Mouse (Mus musculus) cerebellum, adult 11 months (tissue): ENCODE results near the gene Uap1.
A peak's percentile ranks its signal among the peaks of the same experiment; 100 is the strongest.

Experiments
- DNase-seq: peaks from one replicate; pipeline ENCODE4 v3.0.0; 2022

Gene Uap1

DNA sequence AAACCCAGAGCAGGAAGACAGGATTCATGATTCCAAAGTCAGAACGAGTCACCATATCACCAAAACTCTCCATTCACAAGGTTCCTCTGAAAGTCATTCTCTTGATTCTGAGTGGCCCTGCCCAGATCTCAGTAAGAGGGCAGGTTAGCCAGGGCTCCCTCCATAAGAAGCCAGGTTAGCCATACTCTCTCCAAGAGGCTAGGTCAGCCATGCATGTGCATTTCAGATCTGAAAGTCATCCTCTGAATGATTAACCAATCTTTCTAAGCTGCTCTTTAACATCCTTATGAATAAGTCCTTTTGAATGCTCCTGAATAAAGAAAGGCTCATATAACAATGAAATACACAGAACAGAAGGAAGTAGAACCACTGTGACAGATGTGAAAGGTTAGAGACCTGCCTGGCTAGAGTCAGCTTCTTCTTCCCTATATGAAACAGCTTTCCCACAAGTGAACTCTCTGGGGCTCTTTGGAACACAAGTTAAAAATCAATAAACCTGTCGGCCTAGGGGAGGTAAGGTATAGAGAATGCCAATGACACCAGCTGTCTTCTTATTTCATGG lies 10.6 kb downstream of the Uap1 start:
- DNase-seq = no peak

- no peak for DNase-seq
Measured at GRCm38 (mm10) chr1:170163398-170163943, 11.3 kb downstream of the Uap1 start.

- no peak for DNase-seq
Measured at GRCm38 (mm10) chr1:170161852-170162251, 12.9 kb downstream of the Uap1 start.

- no peak for DNase-seq
Measured at GRCm38 (mm10) chr1:170160397-170160938, 14.3 kb downstream of the Uap1 start.

- DNase-seq = no peak
Measured at GRCm38 (mm10) chr1:170159707-170160106, 15.1 kb downstream of the Uap1 start.

- no peak for DNase-seq
Measured at GRCm38 (mm10) chr1:170155761-170156160, 19.0 kb downstream of the Uap1 start.

GRCm38 (mm10) chr1:170155298-170155697 lies 19.5 kb downstream of the Uap1 start:
- DNase-seq = no peak

- no peak for DNase-seq
Measured at GRCm38 (mm10) chr1:170153986-170154385, 20.8 kb downstream of the Uap1 start.

- no peak for DNase-seq
Measured at GRCm38 (mm10) chr1:170152552-170152951, 22.2 kb downstream of the Uap1 start.

DNA sequence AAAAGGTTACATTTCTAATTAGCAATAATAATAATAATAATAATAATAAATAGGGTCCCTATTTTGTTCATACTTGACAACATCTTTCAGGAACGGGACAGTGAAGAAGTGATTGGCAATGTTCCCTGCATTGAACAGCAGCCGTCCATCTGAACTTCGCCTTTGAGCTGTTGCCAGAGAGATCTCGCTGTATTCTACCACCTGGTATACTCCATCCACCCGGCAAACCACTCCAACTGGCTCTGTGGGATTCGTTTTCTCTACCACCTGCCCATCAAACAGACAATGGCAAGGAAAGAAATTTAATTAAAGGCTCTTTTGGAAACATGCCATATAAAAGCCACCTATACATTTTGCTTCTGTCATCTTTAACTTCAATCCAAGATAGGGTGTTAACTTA lies 23.9 kb downstream of the Uap1 start:
- DNase-seq = no peak

DNA sequence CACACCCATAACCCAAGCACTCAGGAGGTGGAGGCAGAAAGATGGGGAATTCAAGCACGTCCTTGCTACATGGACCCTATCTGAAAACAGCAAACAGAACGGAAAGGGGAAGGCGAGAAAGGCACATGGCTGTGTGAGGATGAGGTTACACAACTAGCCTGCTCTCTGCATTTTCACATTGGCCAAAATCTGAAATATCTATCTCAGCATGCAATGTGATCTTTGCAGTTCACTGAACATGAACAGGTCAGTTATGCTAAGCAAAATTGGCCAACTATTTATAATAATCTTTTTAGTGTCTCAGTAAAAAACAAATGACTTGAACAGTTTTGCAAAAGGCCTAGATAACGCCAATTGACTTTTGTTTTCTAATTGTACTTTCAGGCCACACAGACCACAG lies 25.0 kb downstream of the Uap1 start:
- DNase-seq = no peak

DNA sequence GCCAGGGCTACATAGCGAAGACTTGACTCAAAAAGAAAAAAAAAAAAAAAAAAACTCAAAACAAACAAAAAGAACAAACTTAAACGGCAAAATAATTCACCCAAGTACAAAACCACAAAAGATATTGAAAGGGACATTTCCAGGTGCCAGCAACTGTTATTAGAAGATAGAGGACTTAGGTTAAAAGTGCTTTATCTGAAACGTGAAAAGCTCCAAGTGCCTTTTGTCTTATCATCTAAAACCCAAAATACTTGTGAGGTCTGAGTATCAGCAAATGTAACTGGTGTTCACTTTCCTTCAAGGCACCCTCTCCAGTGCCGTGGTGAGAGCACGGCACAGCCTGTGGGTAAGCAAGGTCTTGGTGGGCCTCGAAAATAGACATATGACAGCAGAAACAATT lies 26.2 kb downstream of the Uap1 start:
- no peak for DNase-seq

DNA sequence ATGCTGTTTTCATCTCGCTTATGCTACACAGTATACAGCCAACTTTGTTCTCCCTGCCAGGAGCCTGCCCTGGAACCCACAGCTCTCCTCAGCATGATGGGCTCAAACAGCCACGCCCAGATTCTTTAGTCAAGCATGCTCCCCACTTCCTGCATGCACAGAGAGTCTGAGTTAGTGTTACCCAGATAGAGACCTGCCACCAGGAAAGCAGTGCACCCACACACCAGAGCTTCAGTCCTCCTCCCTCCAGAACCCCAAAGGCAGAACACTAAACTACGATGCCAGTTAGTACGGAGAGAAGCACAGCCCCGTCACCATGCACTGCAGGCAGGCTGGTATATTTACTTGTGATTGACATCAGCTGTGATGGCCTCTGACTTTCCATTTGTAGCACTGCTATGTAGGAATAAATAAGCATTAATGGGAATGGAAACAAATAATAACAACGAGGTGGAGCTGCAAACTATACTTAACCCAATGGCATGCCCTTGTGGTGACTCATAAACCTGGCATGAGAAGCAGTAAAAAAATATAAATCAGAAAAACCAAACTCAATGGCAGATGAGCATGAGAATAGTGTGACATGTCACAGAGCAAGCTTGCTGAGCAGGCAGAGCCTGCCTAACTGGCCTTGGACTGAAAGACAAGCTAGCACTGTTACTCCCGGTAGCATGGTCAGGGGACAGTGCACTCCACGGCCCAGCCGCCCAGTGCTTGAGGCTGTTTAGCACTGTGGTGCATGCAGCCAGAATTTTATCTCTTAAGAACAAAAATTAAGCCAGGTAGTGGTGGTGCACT lies 26.9 kb downstream of the Uap1 start:
- no peak for DNase-seq

GRCm38 (mm10) chr1:170145606-170146005 lies 29.2 kb downstream of the Uap1 start:
- DNase-seq = no peak

DNA sequence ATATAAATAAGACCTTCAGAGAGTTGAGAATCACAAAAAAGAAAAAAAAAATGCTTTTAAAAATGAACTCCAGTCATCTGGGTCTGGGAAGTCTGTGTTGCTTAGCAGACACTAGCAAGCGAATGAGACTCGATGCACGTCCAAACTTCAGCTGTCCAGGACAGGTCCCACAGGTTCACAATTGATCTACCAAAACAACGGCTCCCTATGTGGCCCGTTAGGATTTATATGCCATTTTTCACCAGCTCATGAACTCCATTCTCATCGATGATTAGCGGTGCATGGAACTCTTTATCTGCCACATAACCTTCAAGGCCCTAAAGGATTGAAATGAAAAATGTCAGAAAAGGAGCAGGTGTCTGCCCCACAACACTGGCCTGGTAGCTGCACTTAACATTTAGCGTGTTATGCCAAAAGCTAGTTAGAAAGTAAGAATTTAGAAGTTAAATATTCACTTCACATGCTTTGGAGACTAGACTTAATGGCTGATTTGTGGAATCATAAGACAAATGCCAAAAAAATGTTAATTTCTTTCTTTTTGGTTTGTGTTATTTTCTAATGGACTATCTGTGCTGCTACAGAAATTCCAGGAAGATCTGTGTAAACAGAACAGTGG lies 32.4 kb downstream of the Uap1 start:
- DNase-seq = no peak

DNA sequence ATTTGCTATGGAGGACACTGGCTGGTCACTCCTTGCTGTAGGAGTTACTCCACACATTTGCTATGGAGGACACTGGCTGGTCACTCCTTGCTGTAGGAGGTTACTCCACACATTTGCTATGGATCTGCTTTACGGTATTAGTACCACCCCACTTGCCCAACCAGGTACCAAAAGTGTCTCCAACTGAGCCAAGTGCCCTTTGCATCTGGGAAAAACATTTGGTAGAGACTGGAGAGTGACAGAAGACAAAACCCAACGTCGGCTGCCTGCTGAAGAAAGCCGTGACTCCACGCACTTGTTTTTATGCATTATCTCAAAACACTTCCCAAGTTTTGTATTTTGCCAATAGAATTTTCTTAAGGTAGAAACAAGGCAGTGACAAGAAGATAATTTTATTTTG lies 33.1 kb downstream of the Uap1 start:
- DNase-seq = no peak

DNA sequence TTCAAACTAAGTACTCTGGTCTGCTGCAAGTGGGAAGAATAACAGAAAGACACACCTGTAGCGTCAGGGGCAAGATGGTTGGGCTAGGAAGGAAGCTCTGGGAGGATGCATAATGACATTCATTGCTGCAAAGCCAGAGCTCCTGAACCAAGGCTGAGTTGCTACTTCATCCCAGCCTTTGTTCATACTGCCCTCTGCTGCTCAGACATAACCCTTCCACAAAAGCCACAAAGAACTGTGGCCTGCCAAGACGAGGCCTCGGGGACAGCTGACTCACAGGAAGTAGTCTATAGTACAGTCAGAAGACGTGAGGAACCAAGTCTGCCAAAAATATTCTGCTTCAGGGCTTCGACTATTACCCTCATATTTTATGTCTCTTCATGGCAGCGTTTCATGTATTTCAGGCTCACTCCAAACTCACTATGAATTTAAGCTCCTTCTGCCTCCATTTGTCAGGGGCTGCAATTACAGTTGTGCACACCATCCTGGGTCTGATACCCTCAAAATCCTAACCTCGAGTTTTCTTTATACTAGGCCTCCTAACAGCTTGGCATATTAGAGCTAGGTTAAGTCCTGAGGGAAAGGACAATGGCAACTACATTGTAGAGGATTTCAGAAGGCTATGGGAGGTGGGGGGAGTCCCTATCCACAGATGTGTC lies 38.3 kb downstream of the Uap1 start:
- DNase-seq = peak; percentile 49

- DNase-seq = no peak
Measured at GRCm38 (mm10) chr1:170134264-170134663, 40.5 kb downstream of the Uap1 start.

GRCm38 (mm10) chr1:170130962-170131361 lies 43.8 kb downstream of the Uap1 start:
- DNase-seq = no peak

DNA sequence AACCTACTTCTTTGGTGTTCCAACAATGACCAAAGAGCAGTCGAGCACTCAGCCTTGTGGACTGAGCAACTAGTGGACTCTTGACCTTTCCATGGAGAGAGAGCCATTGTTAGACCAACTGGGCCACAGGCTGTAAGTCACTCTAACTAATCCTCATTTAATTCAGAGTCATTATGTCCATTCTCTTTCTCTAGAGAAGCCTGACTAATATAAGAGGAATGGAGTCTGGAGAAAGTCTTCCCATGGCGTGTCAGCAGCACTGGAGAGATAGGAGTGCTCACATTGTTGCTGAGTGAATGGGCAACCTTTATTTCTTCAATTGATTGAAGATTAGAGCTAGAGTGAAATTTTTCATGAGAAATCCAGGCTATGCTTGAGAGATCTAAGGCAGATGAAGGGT lies 50.1 kb downstream of the Uap1 start:
- no peak for DNase-seq

DNA sequence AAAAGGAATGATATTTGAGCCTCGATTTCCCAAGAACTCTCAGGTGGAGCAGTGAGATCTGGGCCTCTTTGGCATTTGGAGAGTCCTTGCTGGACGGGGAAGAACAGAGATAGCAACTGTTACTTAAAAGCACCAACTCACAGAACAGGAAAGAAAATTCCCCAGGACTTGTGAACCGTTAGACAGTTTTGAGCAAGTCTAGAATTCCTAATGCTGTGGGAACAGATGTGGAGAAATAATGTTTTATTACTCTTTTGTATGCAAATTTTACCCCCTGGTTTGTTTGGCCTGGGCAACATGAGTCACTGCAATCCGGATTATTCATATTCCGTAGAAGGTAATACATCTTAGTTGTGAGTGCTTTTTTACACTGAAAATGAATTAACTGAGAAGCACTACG lies 61.1 kb downstream of the Uap1 start:
- no peak for DNase-seq

DNA sequence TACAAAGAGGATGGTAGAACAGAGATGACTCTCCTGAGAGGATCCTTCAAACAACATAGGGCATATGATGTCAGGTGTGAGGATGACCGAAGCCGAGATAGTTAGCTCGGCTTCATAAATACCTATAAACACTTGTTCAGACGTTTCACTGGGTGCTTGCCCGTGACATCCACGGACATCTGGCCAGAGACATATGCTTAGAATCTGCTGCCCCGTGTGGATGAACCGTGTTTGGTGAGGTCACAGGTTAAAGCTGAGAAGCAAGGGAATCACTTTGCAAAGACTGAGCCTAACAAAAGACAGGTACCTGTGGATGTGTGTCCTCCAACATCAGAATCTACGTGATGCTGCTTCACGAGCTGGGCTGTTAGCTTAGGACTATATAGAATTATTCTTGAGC lies 62.5 kb downstream of the Uap1 start:
- DNase-seq = no peak

- peak; percentile 50 for DNase-seq
Measured at GRCm38 (mm10) chr1:170111651-170112226, 63.0 kb downstream of the Uap1 start.
